Mouse (Mus musculus) MEL-GATA-1-ER (cell line): ENCODE data around the gene Trpm4.
"Not testable (repeated sequence)": the region's sequence is repeated elsewhere in the genome, so short reads cannot be mapped to it uniquely, and the experiment has no call there.

Experiments used
- DNase-seq: peaks from one replicate; pipeline ENCODE4 v3.0.0-alpha.2; 2012; ENCODE audit warnings: low read depth; ENCODE audit errors: extremely low read depth

Trpm4 gene

GRCm38 (mm10) chr7:45255822-45256221, 77.8 kb downstream of the Trpm4 start:
- not testable (repeated sequence) for DNase-seq

- no peak for DNase-seq
Measured at GRCm38 (mm10) chr7:45253806-45254205, 79.8 kb downstream of the Trpm4 start.
